In the genomic region with DNA sequence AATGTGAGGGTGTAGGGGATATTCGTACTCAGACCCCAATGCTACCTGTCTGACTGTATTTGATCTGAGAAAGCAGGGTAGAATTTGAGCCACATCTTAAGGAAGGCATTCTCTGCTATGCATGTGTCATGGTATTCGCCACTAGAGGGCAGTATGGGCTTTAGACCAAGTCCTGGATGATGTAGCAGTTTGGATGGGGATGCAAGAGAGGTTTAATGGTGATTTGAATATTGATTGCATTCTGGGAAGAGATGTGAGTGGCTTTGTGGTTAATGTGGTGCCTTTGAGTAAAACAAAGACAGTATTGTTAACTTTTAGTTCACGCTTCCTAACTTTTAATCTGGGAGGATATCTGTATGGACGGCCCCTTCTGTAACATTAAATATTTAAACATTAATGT, we compare ENCODE assay signal across 9 mouse cellular contexts. TPM values are rescaled to one million over a fixed set of nuclear protein-coding genes. Genes with fewer than 3 reads are reported as not detected.
DNase-seq lines count a peak whose midpoint lies in the region; TF ChIP-seq lines count a peak whose summit lies in the region.
"Had no signal": no experiment of that assay in that cellular context is flagged by ENCODE, and none has a peak within 500 bp of the region (broad histone marks: within the 10 kb centered on the region; RNA-seq: fewer than 3 reads in every experiment).

No protein-coding gene starts in this region.

- TF ChIP-seq EP300 in heart, adult 2 months (IDR thresholded peaks at IDR 0.05; ENCODE audit: insufficient read depth, low read depth, low read length): no peak

- no peaks in the 10 kb centered on the region for H3K4me1 ChIP-seq in heart, adult 2 months (ENCODE audit: control insufficient read depth, insufficient read depth, low read length)
- peaks cover 12% of the 10 kb centered on the region for H3K4me1 ChIP-seq in heart, embryonic 10.5 days

- DNase-seq in heart, adult 2 months: peak in 1 of 2 experiments; percentile 17
- no peak for DNase-seq in heart, embryonic 10.5 days (ENCODE audit: low spot score)
- DNase-seq in B cell, adult 2 months: peak; percentile 77 to 80
- DNase-seq in adrenal gland, postnatal 10 days: peak; percentile 58
- peak; percentile 63 for DNase-seq in embryo, embryonic 11.5 days (ENCODE audit: low read depth, low spot score)
- DNase-seq in hindlimb bud, embryonic 11.5 days (ENCODE audit: extremely low spot score, low read depth, low spot score): peak; percentile 74
- peak; percentile 85 for DNase-seq in lung, postnatal 36 days
- DNase-seq in telencephalon, adult 2 months (ENCODE audit: low read depth, low spot score): peak; percentile 56

- no peak overlapping the region for H3K9ac ChIP-seq in heart, adult 2 months (ENCODE audit: low read depth, low read length)
- H3K9ac ChIP-seq: limb, embryonic 15.5 days had no signal

- H3K4me3 ChIP-seq in heart, adult 2 months: no peak overlapping the region
- H3K4me3 ChIP-seq in heart, embryonic 10.5 days: no peak overlapping the region
- H3K4me3 ChIP-seq: limb, embryonic 15.5 days had no signal

- TF ChIP-seq POLR2A in heart, adult 2 months (IDR thresholded peaks at IDR 0.05; ENCODE audit: insufficient read depth, low read depth, low read length): no peak

- no peak overlapping the region for H3K27ac ChIP-seq in heart, adult 2 months
- H3K27ac ChIP-seq in heart, embryonic 10.5 days: no peak overlapping the region
- H3K27ac ChIP-seq: limb, embryonic 15.5 days had no signal

- intact Hi-C loops in heart, adult 2 months (cut with DNase I): loop anchor here (2.0 kb wide), 1 partner anchor 129 kb away; no protein-coding TSS in a partner anchor

- no peaks in the 10 kb centered on the region for H3K79me2 ChIP-seq in heart, adult 2 months (replicated peaks; ENCODE audit: control insufficient read depth, insufficient read depth, low read length)

- no peaks in the 10 kb centered on the region for H3K9me3 ChIP-seq in heart, embryonic 10.5 days
- H3K9me3 ChIP-seq: limb, embryonic 15.5 days had no signal

- H3K27me3 ChIP-seq in heart, adult 2 months (ENCODE audit: control insufficient read depth, insufficient read depth, low read length): no peaks in the 10 kb centered on the region
- no peaks in the 10 kb centered on the region for H3K27me3 ChIP-seq in heart, embryonic 10.5 days (ENCODE audit: insufficient read depth, poor library complexity, severe bottlenecking)
- H3K27me3 ChIP-seq: limb, embryonic 15.5 days had no signal

- TF ChIP-seq CTCF in heart, adult 2 months (IDR thresholded peaks at IDR 0.05): peak; percentile 83

- WGBS in heart, adult 2 months: 48% methylated on average over 4 of the region's 4 CpGs
- WGBS in heart, embryonic 10.5 days: 43% methylated on average over 4 of the region's 4 CpGs

- H3K36me3 ChIP-seq in heart, adult 2 months (ENCODE audit: control insufficient read depth, insufficient read depth, low read length): no peaks in the 10 kb centered on the region
- H3K36me3 ChIP-seq in heart, embryonic 10.5 days: no peaks in the 10 kb centered on the region
- H3K36me3 ChIP-seq: limb, embryonic 15.5 days had no signal

RNA-seq across cellular contexts. Expression of a gene that starts 22.3 kb away (rescaled TPM):
- total RNA-seq in heart, adult 2 months (2021): under 1 TPM; 0.23 to 0.30 TPM
- polyA plus RNA-seq in heart, adult 2 months (2012; rRNA removed): 0.12 and 0.31 TPM in 2 replicates
- polyA plus RNA-seq in heart, embryonic 10.5 days (2016; fragmentation: Nextera tagmentation; extraction: Ambion mirVana): 0.89 and 1.7 TPM in 2 replicates
- total RNA-seq in adrenal gland, postnatal 10 days (2021): under 1 TPM; 0.76 to 0.87 TPM
